Mouse (Mus musculus): ENCODE measurements around the gene Pla2g3. TPM values are rescaled to one million over a fixed set of nuclear protein-coding genes. Genes with fewer than 3 reads are reported as not detected.

Pla2g3 gene
- polyA plus RNA-seq, 1 experiment from 2014 or later = 0.36 TPM

DNA sequence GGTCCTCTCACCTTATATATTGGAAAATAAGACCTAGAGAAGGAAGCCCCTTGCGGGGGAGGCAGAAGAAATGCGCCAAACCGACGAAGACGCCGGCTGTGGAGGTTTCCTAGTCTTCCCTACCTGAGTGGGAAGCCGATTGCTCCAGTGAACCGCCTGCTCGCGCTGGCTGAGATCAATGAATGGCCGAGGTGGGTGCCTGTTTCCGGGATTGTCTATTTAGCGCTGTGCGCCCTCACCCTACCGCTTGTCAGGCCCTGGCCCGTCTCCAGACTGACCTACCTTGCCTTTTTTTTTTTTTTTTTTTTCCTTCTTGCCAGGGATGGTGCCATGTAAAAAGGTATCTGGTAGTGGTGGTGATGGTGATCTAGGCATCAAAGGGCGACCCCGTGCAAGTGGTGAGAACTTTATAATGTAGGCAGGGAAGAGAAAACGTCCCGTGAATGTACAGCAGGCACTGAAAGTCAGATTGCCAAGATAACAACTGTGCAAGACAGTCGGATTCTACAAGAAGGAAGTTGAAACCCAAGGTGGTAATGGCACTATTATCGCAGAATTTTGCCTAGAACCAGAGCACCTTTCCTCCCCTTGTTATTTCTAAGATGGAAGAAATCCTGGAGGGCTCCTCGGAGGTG, 52.5 kb downstream of the Pla2g3 start, which contains the start of gene Smtn:
TSS of gene Smtn (minus strand) at position 162 of the 635 bp plus-strand sequence.
- Histone ChIP-seq H3K9me3 (ENCODE audit: control insufficient read depth, low read length) (peaks cover 7% of the 10 kb centered on the region; the same call in 1 of the 2 replicates), H3K36me3 (ENCODE audit: control insufficient read depth, insufficient read depth, low read length) (peaks cover 7% of the 10 kb centered on the region; the same call in 1 of the 2 replicates), H3K27ac (replicated peaks; ENCODE audit: low read depth, low read length) (no peak within 1 kb of the TSS), H3K27me3 (replicated peaks; ENCODE audit: control insufficient read depth, insufficient read depth, low read length) (no peaks in the 10 kb centered on the region), H3K9ac (ENCODE audit: low read depth, low read length) (peak within 1 kb of the TSS; percentile 52), H3K4me1 (ENCODE audit: control insufficient read depth, insufficient read depth, low read length) (peaks cover 32% of the 10 kb centered on the region), H3K4me2 (ENCODE audit: low read depth, low read length) (peak within 1 kb of the TSS; percentile 68), H3K4me3 (ENCODE audit: low read depth, low read length) (peak within 1 kb of the TSS; percentile 68)
- DNase-seq (ENCODE audit: low spot score) (no peak), ATAC-seq (ENCODE audit: low read depth) (no peak)
- 93% methylated on average over 23 of the region's 23 CpGs for WGBS

DNA sequence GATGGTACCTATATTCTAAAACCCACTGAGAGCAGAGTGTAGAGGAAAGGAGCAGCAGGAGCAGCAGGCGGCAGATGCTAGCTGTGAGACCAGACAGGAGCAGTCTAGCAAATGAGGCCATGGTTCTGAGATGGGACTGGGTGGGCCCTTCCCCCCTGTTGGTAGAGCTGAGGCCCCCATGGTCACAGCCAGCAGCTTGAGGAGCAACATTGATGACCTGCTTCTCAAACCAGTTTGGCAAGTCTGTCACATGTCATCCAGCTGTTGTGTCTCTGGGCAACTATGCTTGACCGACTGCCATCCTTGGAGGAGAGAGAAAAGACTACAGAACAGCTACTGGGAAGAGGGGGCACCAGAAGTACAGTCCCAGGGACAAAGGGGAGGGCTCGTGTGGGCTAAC, 53.8 kb downstream of the Pla2g3 start:
- H3K9me3 ChIP-seq (ENCODE audit: control insufficient read depth, low read length) = peaks cover 7% of the 10 kb centered on the region; the same call in 1 of the 2 replicates
- WGBS = 59% methylated on average over 3 of the region's 3 CpGs
- H3K27ac ChIP-seq (replicated peaks; ENCODE audit: low read depth, low read length) = peak overlapping the region; percentile 82; the same call in 1 of the 2 replicates
- H3K4me2 ChIP-seq (ENCODE audit: low read depth, low read length) = no peak overlapping the region
- H3K27me3 ChIP-seq (replicated peaks; ENCODE audit: control insufficient read depth, insufficient read depth, low read length) = no peaks in the 10 kb centered on the region
- peaks cover 30% of the 10 kb centered on the region for H3K4me1 ChIP-seq (ENCODE audit: control insufficient read depth, insufficient read depth, low read length)
- ATAC-seq (ENCODE audit: low read depth) (no peak), DNase-seq (ENCODE audit: low spot score) (no peak)
- peaks cover 2% of the 10 kb centered on the region; the same call in 1 of the 2 replicates for H3K36me3 ChIP-seq (ENCODE audit: control insufficient read depth, insufficient read depth, low read length)
- no peak overlapping the region for H3K9ac ChIP-seq (ENCODE audit: low read depth, low read length)
- H3K4me3 ChIP-seq (ENCODE audit: low read depth, low read length) = no peak overlapping the region

DNA sequence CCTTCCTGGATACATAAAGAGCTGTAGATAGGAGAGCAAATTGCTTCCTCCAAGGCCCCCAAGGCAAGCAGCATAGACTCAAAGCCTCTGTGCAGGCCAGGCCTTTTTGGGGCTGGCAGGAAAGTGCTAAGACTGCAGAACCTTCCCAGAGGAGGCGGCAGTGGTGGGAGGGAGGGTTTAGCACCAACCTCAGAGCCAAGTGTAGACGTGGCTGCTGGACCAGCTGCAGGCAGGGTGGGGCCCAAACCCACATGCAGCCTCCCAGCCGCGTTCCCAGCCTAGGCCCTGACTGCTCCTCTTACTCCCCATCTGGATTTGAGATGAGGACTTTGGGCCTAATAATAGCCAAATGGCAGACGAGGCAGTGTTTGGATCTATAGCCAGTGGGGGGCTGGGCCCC, 54.9 kb downstream of the Pla2g3 start:
- Histone ChIP-seq H3K27me3 (replicated peaks; ENCODE audit: control insufficient read depth, insufficient read depth, low read length) (no peaks in the 10 kb centered on the region), H3K4me1 (ENCODE audit: control insufficient read depth, insufficient read depth, low read length) (peaks cover 24% of the 10 kb centered on the region), H3K36me3 (ENCODE audit: control insufficient read depth, insufficient read depth, low read length) (no peaks in the 10 kb centered on the region), H3K9ac (ENCODE audit: low read depth, low read length) (peak overlapping the region; percentile 26), H3K4me3 (ENCODE audit: low read depth, low read length) (no peak overlapping the region), H3K27ac (replicated peaks; ENCODE audit: low read depth, low read length) (peak overlapping the region; percentile 82), H3K4me2 (ENCODE audit: low read depth, low read length) (no peak overlapping the region), H3K9me3 (ENCODE audit: control insufficient read depth, low read length) (peaks cover 7% of the 10 kb centered on the region; the same call in 1 of the 2 replicates)
- WGBS = 25% methylated on average over 5 of the region's 5 CpGs
- peak; percentile 90 for DNase-seq (ENCODE audit: low spot score)
- no peak for ATAC-seq (ENCODE audit: low read depth)

DNA sequence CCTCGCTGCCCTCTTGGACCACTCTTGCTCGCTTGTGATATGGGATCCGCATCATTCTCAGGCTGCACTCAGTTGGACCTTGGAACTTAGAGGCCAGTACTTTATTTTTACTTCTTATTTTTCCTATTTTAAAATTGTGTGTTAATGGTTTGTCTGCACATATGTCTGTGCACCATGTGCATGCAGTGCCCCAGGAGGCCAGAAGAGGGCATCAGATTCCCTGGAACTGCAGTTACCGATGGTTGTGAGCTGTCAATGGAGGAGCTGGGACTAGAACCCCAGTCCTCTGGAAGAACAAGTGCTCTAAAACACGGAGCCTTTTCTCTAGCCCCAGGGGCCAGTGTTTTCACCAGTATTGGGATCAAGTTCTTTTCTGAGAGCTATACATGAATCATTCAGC, 56.3 kb downstream of the Pla2g3 start:
- no peak overlapping the region for H3K9ac ChIP-seq (ENCODE audit: low read depth, low read length)
- WGBS = 96% methylated on average over 5 of the region's 5 CpGs
- H3K9me3 ChIP-seq (ENCODE audit: control insufficient read depth, low read length) = peaks cover 7% of the 10 kb centered on the region; the same call in 1 of the 2 replicates

DNA sequence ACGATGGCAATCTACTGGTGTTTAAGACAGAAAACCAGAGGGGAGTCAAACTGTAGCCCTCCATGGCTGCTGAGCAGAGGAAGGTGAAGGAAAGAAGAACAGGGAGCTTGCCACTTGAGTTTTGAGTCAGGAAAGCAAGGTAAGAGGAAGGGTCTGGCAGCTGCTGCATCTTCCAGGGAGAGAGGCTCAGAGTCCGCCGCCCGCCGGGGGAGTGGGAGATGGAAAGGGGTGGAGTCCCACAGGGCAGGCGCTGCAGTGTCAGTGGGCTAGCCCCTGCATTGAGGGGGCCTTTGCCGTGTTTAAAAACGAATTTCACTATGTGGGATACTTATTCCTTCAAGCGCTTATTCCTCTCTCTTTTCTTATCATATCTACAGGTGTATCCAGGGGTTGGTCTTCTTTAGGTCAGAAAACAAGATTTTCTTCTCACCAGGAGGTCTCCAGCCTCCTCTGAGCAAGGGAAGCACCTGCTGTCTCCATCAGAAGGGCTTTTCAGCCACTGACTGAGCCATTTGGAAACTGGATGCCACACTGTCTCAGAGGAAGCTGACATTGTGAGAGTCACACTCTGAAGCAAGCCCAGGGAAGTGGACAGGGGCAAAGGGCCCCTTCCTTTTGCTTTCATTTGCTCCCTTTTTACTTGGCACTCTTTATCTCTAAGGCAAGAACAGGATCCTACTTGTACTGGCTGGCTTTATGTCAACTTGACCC, 57.6 kb downstream of the Pla2g3 start:
- Histone ChIP-seq H3K36me3 (ENCODE audit: control insufficient read depth, insufficient read depth, low read length) (no peaks in the 10 kb centered on the region), H3K27ac (replicated peaks; ENCODE audit: low read depth, low read length) (no peak overlapping the region; the same call in 1 of the 2 replicates), H3K27me3 (replicated peaks; ENCODE audit: control insufficient read depth, insufficient read depth, low read length) (no peaks in the 10 kb centered on the region), H3K4me1 (ENCODE audit: control insufficient read depth, insufficient read depth, low read length) (peaks cover 18% of the 10 kb centered on the region), H3K4me3 (ENCODE audit: low read depth, low read length) (no peak overlapping the region), H3K9me3 (ENCODE audit: control insufficient read depth, low read length) (peaks cover 7% of the 10 kb centered on the region; the same call in 1 of the 2 replicates), H3K4me2 (ENCODE audit: low read depth, low read length) (no peak overlapping the region), H3K9ac (ENCODE audit: low read depth, low read length) (no peak overlapping the region)
- 20% methylated on average over 8 of the region's 9 CpGs for WGBS
- ATAC-seq (ENCODE audit: low read depth) = no peak
- no peak for DNase-seq (ENCODE audit: low spot score)

More for the DNA sequence above, 56.3 kb downstream of the Pla2g3 start:
- H3K4me3 ChIP-seq (ENCODE audit: low read depth, low read length) = no peak overlapping the region
- no peak overlapping the region for H3K4me2 ChIP-seq (ENCODE audit: low read depth, low read length)
- no peaks in the 10 kb centered on the region for H3K27me3 ChIP-seq (replicated peaks; ENCODE audit: control insufficient read depth, insufficient read depth, low read length)
- no peak overlapping the region for H3K27ac ChIP-seq (replicated peaks; ENCODE audit: low read depth, low read length)
- peaks cover 18% of the 10 kb centered on the region for H3K4me1 ChIP-seq (ENCODE audit: control insufficient read depth, insufficient read depth, low read length)
- no peaks in the 10 kb centered on the region for H3K36me3 ChIP-seq (ENCODE audit: control insufficient read depth, insufficient read depth, low read length)
- no peak for ATAC-seq (ENCODE audit: low read depth)
- no peak for DNase-seq (ENCODE audit: low spot score)

DNA sequence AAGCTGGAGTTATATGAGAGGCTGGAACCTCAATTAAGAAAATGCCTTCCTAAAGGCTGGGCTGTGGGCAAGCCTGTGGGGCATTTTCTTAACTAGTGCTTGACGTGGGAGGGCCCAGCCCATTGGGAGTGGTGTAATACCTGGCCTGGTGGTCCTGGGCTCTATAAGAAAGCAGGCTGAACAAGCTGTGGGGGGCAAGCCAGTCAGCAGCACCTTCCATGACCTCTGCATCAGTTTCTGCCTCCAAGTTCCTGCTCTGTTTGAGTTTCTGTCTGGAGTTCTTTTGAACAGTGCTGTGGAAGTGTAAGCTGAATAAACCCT, 58.1 kb downstream of the Pla2g3 start:
- WGBS = 18% methylated on average over 1 of the region's 1 CpGs

DNA sequence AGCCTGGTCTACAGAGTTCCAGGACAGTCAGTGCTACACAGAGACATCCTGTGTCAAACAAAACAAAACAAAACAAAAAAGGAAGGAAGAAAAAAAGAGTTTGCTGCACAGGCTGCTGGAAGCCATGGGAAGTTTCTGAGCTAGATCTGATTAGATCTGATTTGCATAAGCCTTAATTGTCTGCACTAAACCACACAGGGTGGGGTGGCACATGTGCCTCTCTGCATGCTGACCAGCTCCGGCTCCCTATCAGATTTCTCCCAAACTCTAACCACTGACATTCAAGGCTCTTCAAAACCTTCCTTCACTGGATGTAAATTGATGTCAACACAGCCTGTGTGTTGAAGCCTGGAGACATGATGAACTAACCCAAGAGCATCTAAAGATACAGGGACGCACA, 59.0 kb downstream of the Pla2g3 start:
- DNase-seq (ENCODE audit: low spot score) = no peak
- Histone ChIP-seq H3K9ac (ENCODE audit: low read depth, low read length) (no peak overlapping the region), H3K4me3 (ENCODE audit: low read depth, low read length) (no peak overlapping the region), H3K9me3 (ENCODE audit: control insufficient read depth, low read length) (peaks cover 7% of the 10 kb centered on the region; the same call in 1 of the 2 replicates), H3K4me2 (ENCODE audit: low read depth, low read length) (no peak overlapping the region), H3K36me3 (ENCODE audit: control insufficient read depth, insufficient read depth, low read length) (no peaks in the 10 kb centered on the region), H3K27ac (replicated peaks; ENCODE audit: low read depth, low read length) (no peak overlapping the region), H3K4me1 (ENCODE audit: control insufficient read depth, insufficient read depth, low read length) (peaks cover 16% of the 10 kb centered on the region), H3K27me3 (replicated peaks; ENCODE audit: control insufficient read depth, insufficient read depth, low read length) (no peaks in the 10 kb centered on the region)
- ATAC-seq (ENCODE audit: low read depth) = no peak
- 83% methylated on average over 2 of the region's 2 CpGs for WGBS

More for the DNA sequence above, 58.1 kb downstream of the Pla2g3 start:
- DNase-seq (ENCODE audit: low spot score) (no peak), ATAC-seq (ENCODE audit: low read depth) (no peak)
- no peaks in the 10 kb centered on the region for H3K27me3 ChIP-seq (replicated peaks; ENCODE audit: control insufficient read depth, insufficient read depth, low read length)
- H3K9ac ChIP-seq (ENCODE audit: low read depth, low read length) = no peak overlapping the region
- no peak overlapping the region for H3K4me2 ChIP-seq (ENCODE audit: low read depth, low read length)
- H3K4me1 ChIP-seq (ENCODE audit: control insufficient read depth, insufficient read depth, low read length) = peaks cover 18% of the 10 kb centered on the region
- no peak overlapping the region for H3K4me3 ChIP-seq (ENCODE audit: low read depth, low read length)
- H3K36me3 ChIP-seq (ENCODE audit: control insufficient read depth, insufficient read depth, low read length) = no peaks in the 10 kb centered on the region
- H3K27ac ChIP-seq (replicated peaks; ENCODE audit: low read depth, low read length) = no peak overlapping the region; the same call in 1 of the 2 replicates
- peaks cover 7% of the 10 kb centered on the region; the same call in 1 of the 2 replicates for H3K9me3 ChIP-seq (ENCODE audit: control insufficient read depth, low read length)

DNA sequence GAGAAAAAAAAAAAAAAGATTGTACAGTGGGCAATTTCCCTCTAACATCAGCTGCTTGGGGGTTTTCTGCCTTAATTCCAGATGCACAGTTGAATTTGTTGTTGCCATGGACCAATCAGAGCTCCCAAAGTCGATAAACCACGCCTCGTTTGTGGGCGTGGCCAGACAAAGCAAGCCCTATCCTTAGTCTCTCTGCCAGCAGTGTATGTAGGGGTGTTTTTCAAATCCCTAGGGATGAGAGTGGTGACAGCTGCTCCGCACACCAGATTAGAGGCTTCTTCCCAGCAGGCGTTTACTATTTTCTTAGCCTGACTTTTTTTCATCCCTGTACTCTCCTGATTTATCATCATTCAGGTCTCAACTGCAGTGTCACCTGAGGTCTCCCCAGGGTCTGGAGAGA, 59.9 kb downstream of the Pla2g3 start:
- WGBS = 41% methylated on average over 6 of the region's 6 CpGs
- H3K36me3 ChIP-seq (ENCODE audit: control insufficient read depth, insufficient read depth, low read length) = no peaks in the 10 kb centered on the region
- H3K27me3 ChIP-seq (replicated peaks; ENCODE audit: control insufficient read depth, insufficient read depth, low read length) = no peaks in the 10 kb centered on the region
- DNase-seq (ENCODE audit: low spot score) (peak; percentile 89), ATAC-seq (ENCODE audit: low read depth) (peak; percentile 71)
- H3K4me3 ChIP-seq (ENCODE audit: low read depth, low read length) = no peak overlapping the region
- no peak overlapping the region for H3K9ac ChIP-seq (ENCODE audit: low read depth, low read length)
- no peak overlapping the region for H3K27ac ChIP-seq (replicated peaks; ENCODE audit: low read depth, low read length)
- H3K4me1 ChIP-seq (ENCODE audit: control insufficient read depth, insufficient read depth, low read length) = peaks cover 8% of the 10 kb centered on the region
- peaks cover 7% of the 10 kb centered on the region; the same call in 1 of the 2 replicates for H3K9me3 ChIP-seq (ENCODE audit: control insufficient read depth, low read length)
- H3K4me2 ChIP-seq (ENCODE audit: low read depth, low read length) = no peak overlapping the region

Measured in embryonic facial prominence, embryonic 14.5 days (tissue).